Mouse (Mus musculus) lung, adult 2 months (tissue): ENCODE data around the gene Zc3h12c. TPM values are rescaled to one million over a fixed set of nuclear protein-coding genes. Genes with fewer than 3 reads are reported as not detected.
"Not testable (repeated sequence)": the region's sequence is repeated elsewhere in the genome, so short reads cannot be mapped to it uniquely, and the experiment has no call there.

Experiments
- DNase-seq: peaks from one replicate; pipeline ENCODE4 v3.0.0; 2022
- H3K4me1 ChIP-seq: fragments of 200-500 bp; 2 replicates; pipeline ENCODE4 v1.6.1; 2011; ENCODE audit warnings: low read length; ENCODE audit not compliant: control insufficient read depth, insufficient read depth
- H3K4me3 ChIP-seq: fragments of 200-500 bp; replicated peaks from 2 replicates; pipeline ENCODE3; 2011; ENCODE audit warnings: low read depth, mild to moderate bottlenecking, control low read depth, low read length; ENCODE audit errors: extremely low read depth
- CTCF ChIP-seq: fragments of 200-500 bp; IDR thresholded peaks from 2 replicates; pipeline ENCODE4 v1.5.1; 2011; ENCODE audit warnings: mild to moderate bottlenecking, low read length, control low read depth; ENCODE audit not compliant: insufficient read depth
- POLR2A ChIP-seq: fragments of 200-500 bp; IDR thresholded peaks from 2 replicates; pipeline ENCODE4 v1.6.1; 2011; ENCODE audit warnings: low read depth, mild to moderate bottlenecking, control low read depth, low read length, borderline replicate concordance; ENCODE audit errors: extremely low read depth
- WGBS: fragments of 180-500 bp; shearing (Covaris S2); methylation state at CpG from one replicate; pipeline ENCODE4 v1.1.7; 2018; 5-methylcytosine and 5-hydroxymethylcytosine counted together
- polyA plus RNA-seq: library from polyadenylated mRNA; depleted of rRNA; stranded (reverse); fragments of >200 nt; gene quantifications from 2 replicates; pipeline ENCODE4 v1.2.3, GENCODE M21; 2012

Gene Zc3h12c
- polyA plus RNA-seq, 1 experiment: 3.7 TPM

DNA sequence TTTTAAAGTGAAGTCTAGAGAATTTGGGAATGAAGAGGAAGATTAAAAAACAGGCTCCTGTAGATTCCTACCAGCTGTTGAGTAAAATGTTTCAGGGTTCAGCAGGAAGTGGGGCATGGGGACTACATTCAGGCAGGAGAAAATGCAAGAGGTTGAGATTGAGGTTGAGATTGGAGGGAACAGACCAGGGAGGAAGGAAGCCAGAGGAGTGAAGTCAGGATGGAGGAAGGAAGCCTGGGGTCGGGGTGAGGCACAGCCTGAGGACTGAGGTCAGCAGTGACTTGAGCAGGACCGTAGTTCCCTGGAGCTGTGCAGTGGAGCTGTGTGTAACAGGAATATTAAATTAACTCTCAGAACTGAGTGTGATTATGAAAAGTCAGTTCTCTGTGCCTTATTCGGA, 72.7 kb downstream of the Zc3h12c start:
- Histone ChIP-seq H3K4me3 (no peak overlapping the region), H3K4me1 (no peaks in the 10 kb centered on the region)
- DNase-seq: no peak
- 47% methylated on average over 3 of the region's 3 CpGs for WGBS
- no peak for TF ChIP-seq CTCF
- TF ChIP-seq POLR2A: no peak

GRCm38 (mm10) chr9:52094471-52094980, 73.8 kb downstream of the Zc3h12c start:
- WGBS: 67% methylated on average over 10 of the region's 10 CpGs
- no peak for DNase-seq
- TF ChIP-seq POLR2A (no peak), CTCF (no peak)
- H3K4me3 ChIP-seq: no peak overlapping the region
- H3K4me1 ChIP-seq: no peaks in the 10 kb centered on the region

GRCm38 (mm10) chr9:52094016-52094415, 74.4 kb downstream of the Zc3h12c start:
- no peaks in the 10 kb centered on the region for H3K4me1 ChIP-seq
- TF ChIP-seq CTCF (no peak), POLR2A (no peak)
- H3K4me3 ChIP-seq: no peak overlapping the region
- DNase-seq: no peak
- WGBS: 77% methylated on average over 5 of the region's 5 CpGs

GRCm38 (mm10) chr9:52093108-52093507, 75.3 kb downstream of the Zc3h12c start:
- DNase-seq: no peak
- no peak overlapping the region for H3K4me3 ChIP-seq
- no peak for TF ChIP-seq POLR2A
- TF ChIP-seq CTCF: no peak
- H3K4me1 ChIP-seq: no peaks in the 10 kb centered on the region
- 51% methylated on average over 8 of the region's 8 CpGs for WGBS

- H3K4me1 ChIP-seq: no peaks in the 10 kb centered on the region
- H3K4me3 ChIP-seq: no peak overlapping the region
- WGBS: 62% methylated on average over 5 of the region's 5 CpGs
- TF ChIP-seq CTCF: no peak
- no peak for TF ChIP-seq POLR2A
- DNase-seq: no peak
These were observed 76.1 kb downstream of the Zc3h12c start for GRCm38 (mm10) chr9:52092311-52092710.

DNA sequence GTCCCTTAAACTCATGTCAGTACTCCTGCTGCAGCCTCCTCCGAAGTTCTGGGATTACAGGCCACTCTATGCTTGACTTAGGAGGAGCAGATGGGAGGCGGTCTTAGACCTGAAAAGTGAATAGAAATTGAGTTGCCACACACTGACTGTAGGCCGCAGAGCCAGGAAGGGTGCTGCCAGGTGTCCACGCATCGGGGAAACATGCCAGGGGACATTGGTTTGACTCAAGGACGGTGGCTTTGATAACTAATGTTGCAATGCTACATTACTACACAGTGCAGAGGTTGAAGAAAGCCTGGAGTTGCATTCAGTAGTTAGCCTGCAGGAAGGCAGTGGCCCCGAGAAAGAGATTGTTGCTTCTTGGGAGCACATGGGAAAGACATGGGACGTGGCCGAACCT, 76.6 kb downstream of the Zc3h12c start:
- no peak for DNase-seq
- no peak overlapping the region for H3K4me3 ChIP-seq
- 75% methylated on average over 9 of the region's 9 CpGs for WGBS
- no peak for TF ChIP-seq POLR2A
- TF ChIP-seq CTCF: no peak
- no peaks in the 10 kb centered on the region for H3K4me1 ChIP-seq

- no peak for DNase-seq
- TF ChIP-seq CTCF (no peak), POLR2A (no peak)
- 58% methylated on average over 4 of the region's 4 CpGs for WGBS
These were observed 86.0 kb downstream of the Zc3h12c start for GRCm38 (mm10) chr9:52082414-52082813.

GRCm38 (mm10) chr9:52081979-52082378, 86.4 kb downstream of the Zc3h12c start:
- Histone ChIP-seq H3K4me1 (no peaks in the 10 kb centered on the region; the same call in none of the 2 replicates), H3K4me3 (no peak overlapping the region)
- TF ChIP-seq POLR2A: no peak
- TF ChIP-seq CTCF: no peak
- DNase-seq: no peak
- WGBS: 28% methylated on average over 2 of the region's 2 CpGs

More at GRCm38 (mm10) chr9:52082414-52082813, 86.0 kb downstream of the Zc3h12c start:
- Histone ChIP-seq H3K4me1 (no peaks in the 10 kb centered on the region; the same call in 1 of the 2 replicates), H3K4me3 (no peak overlapping the region)

- TF ChIP-seq CTCF (no peak), POLR2A (no peak)
- 52% methylated on average over 1 of the region's 1 CpGs for WGBS
- DNase-seq: no peak
- Histone ChIP-seq H3K4me1 (no peaks in the 10 kb centered on the region; the same call in none of the 2 replicates), H3K4me3 (no peak overlapping the region)
These were observed 90.7 kb downstream of the Zc3h12c start for GRCm38 (mm10) chr9:52077692-52078091.

DNA sequence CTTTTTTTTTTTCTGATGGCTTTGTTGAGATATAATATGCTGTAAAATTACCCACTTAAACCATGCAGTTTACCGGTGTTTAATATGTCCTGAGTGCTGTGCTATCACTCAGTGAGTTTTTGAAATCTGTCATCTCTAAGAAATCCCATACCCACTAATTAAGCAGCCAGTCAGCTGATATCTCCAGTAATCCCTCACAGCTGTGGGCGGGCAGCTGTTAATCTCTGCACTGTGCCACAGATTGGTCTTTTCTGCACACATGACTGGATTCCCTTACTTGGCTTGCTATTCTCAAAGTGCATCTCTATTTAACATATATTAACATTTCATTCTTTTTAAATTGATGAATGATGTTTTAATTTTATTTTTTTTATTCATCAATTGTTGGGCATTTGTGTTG, 92.3 kb downstream of the Zc3h12c start:
- WGBS: 88% methylated on average over 2 of the region's 2 CpGs
- DNase-seq: no peak
- no peak overlapping the region for H3K4me3 ChIP-seq
- H3K4me1 ChIP-seq: no peaks in the 10 kb centered on the region; the same call in none of the 2 replicates
- no peak for TF ChIP-seq CTCF
- no peak for TF ChIP-seq POLR2A

DNA sequence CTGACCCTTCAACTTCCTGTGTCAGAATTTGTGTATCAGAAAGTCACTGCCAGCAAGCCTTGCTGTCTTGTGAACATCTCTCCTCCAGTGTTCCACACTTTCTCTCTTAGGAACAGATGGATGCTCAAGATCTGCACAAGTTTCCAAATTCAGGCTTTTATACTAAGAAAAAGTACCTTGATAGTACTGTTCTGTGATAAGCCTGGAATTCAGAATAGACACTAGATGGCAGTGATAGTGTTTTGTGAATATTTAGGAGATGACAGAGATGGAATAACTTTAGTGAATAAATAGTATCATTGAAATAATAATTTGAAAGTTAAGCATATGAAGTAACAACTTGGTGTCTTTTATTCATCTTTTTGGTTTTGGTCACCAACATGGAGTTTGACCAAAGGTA, 96.2 kb downstream of the Zc3h12c start:
- TF ChIP-seq CTCF: no peak
- no peak for TF ChIP-seq POLR2A
- DNase-seq: no peak
- no peak overlapping the region for H3K4me3 ChIP-seq
- H3K4me1 ChIP-seq: no peaks in the 10 kb centered on the region; the same call in 1 of the 2 replicates

- not testable (repeated sequence) for DNase-seq, H3K4me1 ChIP-seq, H3K4me3 ChIP-seq
These were observed 97.0 kb downstream of the Zc3h12c start for GRCm38 (mm10) chr9:52071352-52071751.
